Mouse (Mus musculus): ENCODE results near the gene Ciapin1.
A peak's percentile ranks its signal among the peaks of the same experiment; 100 is the strongest.

Ciapin1 gene

DNA sequence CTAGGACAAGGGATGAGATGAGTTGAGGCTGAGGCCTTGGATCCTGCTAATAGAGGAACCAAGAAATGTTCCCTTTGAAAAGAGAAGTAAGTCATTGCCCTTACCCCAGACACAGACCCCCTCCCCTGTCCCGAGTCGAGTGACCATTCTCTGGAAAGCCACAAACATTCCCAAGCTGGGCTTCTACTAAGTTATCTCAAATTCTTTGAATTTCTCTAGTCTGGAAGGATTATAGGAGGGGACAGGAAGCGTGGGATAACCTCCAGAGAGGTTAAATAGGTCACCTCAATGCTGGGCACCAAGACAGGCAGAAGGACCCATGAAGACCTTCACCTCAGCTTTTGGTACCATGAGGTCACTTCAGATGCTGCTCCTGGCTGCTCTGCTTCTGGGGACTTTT is 28.0 kb downstream of the Ciapin1 start, which contains the start of gene Ccl17:
Gene Ccl17, plus strand, starts transcription at position 301 of the 400 bp plus-strand sequence.
- no peak for DNase-seq (ENCODE audit: low spot score in 2 of 2)

DNA sequence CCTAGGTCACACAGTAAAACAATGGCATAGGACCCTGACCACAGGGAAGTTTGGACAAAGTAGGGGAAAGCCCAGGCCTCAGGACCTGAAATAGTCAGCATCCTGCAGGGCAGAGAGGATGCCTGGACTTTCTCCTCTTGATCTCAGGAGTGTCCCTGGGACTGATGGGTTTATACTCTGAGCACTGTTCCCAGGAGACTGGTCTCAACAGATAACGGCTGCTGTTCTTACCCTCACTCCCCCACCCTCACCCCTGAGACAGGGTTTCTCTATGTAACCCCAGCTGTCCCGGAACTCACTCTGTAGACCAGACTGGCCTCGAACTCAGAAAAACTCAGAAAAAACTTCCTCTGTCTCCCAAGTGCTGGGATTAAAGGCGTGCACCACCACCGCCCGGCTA is 29.8 kb downstream of the Ciapin1 start:
- DNase-seq (ENCODE audit: low spot score in 2 of 2), result no peak

DNA sequence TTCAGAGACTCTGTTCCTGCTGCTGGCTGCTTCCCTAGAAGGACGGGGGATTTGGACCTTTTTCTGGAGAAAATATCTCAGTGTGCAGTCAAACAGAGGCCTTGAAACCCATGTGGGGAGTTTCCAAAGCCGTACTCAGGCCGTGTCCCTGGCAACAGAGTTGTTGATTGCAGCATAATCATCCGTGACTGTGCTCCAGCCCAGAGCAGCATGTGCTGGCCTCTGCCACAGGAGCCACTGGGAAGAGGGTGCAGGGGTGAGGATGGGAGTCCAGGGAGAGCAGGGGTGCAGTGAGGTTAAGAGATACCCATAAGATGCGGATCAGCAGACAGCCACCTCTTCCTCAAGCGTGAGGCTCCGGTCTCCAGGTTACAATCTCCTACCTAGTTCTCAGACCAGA is 30.7 kb downstream of the Ciapin1 start:
- no peak for DNase-seq (ENCODE audit: low spot score in 2 of 2)

DNA sequence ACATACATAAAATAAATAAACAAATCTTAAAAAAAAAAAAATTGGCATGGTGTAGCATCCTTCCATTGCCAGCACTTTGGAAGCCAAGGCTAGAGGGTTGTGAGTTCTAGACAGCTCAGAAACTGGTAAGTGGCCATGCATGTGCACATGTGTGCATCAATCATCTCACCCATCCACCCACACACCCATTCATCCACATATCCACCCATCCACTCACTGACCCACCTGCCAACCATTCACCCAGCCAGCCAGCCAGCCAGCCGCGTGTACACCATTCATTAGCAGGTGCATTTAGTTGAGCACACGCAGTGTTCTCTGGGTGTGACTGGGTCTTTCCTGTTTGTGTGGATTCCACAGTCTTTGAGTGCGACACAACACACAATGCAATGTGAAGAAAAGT is 32.3 kb downstream of the Ciapin1 start:
- no peak for DNase-seq (ENCODE audit: low spot score in 2 of 2)

DNA sequence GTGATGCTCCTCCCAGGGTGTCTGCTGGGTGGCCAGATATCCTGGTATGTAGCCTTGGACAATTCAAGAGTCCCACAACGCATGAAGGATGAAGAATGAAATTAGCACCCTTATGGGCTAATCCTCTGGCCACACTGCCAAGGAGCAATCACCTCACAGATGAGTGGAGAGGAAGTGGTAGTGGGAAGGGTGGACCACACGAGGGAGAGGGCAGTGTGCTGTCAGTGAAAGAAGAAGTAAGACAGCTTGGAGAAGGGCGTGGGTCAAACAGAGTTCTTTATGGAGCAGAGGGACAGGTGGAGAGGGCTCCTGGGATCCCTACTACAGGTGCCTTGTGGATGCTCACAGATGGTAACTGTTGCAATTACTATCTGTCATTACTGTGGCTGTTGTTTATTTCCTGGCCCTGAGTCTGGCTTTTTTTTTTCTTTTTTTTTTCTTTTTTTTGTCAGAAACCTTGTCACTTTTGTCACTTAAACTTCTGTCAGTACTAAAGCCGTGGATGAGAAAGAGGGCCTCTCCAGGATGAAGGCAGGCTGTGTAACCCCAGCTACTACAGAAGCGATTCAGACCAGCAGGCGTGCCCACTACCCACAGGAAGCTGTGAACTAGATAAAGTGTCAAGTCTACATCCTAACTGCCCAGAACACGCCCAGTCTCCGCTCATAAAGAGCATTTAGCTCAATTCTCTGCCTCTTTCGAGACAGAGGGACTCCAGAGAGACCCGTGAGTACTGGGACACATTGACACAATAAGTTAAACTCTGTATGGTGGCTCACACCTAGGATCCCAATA is 33.4 kb downstream of the Ciapin1 start:
- peak in 1 of 2 experiments; percentile 30 for DNase-seq (ENCODE audit: low spot score in 2 of 2)

DNA sequence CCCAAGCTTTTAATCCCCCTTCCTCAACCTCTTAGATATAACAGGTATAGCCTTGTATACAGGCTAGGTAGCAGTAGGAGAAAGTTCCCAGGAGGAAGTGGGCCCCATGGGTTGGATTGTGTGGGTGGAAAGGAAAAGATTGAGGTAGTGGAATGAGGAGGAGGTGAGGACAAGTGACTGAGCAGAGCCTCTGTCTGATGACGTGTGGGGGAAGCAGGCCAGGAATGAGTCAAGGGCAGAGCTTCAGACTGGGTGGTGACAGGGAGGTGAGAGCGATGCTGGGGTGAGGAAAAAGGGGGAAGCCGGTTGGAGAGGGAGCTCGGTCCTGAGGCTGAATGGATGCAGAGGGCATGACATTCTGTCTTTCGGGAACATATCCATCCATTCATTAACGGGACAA is 34.6 kb downstream of the Ciapin1 start:
- DNase-seq (ENCODE audit: low spot score in 2 of 2), result no peak

DNA sequence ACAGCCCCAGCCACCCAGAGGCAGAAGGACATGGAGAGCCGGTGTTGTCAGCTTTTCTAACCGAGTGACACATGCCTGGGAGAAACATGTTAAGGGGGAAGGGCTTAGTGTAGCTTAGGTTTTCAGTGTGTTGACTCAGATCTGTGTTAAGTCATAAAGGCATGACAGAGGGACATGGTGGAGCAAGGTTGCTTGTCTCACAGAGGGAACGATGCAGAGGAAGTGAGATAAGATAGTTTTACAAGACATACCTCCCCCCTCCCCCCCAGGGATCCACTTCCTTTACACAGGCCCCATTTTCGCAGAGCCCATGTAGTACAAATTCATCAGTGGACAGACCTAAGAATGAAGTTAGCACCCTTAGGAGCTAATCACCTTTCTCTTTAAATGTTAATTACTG is 35.8 kb downstream of the Ciapin1 start:
- DNase-seq (ENCODE audit: low spot score in 2 of 2), result no peak

DNA sequence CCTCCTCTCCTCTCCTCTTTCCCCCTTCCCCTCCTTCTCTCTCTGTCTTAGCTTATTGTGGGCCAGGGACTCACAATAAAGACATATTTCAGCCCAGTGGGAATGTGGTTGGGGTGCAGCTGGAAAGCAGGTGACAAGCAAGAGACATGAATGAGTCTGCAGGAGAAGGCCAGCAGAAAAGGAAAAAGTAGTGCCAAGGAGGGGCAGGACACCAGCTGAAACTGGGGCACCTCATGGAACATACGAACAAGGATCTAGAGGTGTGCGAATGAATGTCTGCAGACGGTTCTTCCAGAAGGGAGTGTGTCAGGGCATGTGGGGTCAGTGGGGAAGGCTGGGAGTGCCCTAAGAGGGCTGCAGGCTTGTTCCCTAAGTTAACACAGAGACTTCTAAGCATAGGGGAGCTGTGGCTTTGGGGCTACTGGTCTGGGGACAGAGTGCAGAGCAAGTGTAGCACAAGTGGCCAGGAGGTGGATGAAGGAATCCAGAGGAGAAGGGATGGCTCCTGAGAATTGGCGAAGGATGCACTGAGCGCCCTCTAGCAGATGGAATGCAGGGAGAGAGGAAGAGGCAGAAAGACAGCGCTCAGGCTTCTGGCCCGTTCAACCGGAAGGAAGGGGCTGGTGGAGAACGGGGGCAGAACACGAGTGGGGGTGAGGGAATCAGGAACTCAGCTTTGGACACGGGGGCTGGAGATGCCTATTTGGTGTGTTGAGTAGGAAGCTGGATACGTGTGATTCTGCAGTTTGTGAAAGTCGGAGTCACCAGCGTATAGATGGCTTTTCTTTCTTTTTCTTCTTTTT is 36.7 kb downstream of the Ciapin1 start:
- no peak for DNase-seq (ENCODE audit: low spot score in 2 of 2)

DNA sequence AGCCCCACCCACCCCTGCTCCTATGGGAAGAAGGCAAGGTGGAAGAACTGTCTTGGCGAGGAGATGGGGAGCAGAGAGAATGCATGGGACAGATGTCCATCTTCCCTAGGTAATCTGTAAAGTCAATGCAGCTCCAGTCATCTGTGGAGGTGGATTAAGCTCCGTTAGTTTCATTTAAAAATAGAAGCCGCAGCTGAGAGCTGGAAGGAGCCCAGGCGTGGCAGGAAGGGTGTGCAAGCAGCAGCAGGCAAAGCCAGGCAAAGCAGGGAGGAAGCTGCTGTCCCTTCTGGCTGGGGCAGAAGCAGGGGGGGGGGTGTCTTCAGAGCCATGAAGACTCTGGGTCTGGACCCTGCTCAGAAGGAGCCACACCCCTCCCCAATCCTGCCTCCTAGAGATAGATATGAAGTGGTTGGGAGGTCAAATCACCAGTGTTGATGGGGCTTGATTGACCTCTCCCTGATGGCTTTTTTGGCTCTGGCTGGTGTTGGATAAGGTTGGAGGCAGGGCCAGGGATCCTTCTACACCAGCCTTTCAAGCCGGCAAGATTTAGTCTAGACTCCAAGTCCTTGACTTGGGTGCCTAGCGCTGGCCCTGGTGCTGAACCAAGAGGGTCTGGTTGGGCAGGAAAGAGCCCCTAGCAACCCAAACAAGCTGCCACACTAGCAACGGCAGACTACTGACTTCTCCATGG is 37.7 kb downstream of the Ciapin1 start:
- no peak for DNase-seq (ENCODE audit: low spot score in 2 of 2)

DNA sequence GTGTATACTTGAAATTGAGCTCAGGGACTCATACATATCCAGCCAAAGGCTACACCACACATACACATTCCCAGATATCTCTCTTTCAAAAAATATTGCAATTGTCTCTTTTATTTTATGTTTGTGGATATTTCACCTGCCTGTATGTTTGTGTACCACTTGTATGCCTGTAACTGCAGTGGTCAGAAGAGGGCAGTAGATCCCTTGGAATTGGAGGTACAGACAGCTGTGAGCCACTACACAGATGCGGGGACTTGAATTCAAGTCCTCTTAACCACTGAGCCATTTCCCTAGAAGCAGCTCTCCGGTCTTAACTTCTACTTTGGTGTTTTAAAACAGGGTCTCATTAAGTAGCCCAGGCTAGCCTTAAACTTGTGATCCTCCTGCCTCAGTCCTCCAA is 43.4 kb downstream of the Ciapin1 start:
- DNase-seq (ENCODE audit: low spot score in 2 of 2), result no peak

DNA sequence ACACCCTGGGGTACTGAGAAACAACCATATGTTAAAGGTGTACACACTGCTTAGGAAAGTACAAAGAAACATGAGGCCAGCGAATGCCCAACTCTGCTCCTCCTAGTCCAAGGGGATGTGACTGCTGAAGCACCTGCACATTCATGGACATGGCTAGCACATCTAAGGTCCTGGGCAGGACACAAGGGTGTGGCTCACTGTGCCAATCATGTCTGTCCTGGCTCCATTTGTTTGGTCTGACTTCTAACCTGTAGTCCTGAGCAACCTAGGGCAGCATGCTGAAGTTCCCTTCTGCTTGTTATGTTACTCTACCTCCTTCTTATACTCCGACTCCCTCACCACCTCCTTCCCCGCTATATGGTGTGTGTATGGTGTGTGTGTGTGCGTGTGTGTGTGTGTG is 43.8 kb downstream of the Ciapin1 start:
- no peak for DNase-seq (ENCODE audit: low spot score in 2 of 2)

DNA sequence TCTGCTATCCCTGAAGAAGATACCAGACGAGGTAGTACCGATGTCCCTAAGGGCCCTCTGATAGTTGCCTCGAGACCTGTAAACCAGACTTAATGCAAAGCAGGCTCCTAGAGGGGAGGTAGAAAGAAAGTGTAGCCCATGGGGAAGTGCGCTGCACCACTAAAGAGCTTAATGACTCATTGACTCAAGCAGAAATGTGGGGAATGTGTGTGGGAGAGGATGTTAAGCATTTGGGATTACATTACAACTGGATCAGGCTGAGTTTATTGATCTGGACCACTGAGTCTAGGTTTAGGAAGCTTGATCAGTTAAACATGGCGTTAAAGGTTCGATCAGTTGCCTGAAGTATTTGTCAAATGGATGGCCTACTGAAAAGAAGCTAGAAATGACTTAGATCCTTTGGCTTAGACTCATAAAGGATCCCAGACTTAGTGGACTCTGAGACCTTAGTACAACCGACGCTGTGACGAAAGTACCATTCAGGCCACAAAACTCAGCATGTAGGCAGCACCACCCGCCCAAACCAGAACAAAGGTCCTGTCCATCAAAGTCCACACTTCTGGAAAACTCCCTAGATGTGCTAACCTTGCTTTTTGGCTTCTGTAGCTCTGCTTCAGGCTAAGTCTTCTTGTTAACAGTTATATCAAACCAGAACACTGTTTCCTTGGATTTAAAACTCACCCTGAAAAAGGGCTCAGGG is 48.8 kb downstream of the Ciapin1 start:
- no peak for DNase-seq (ENCODE audit: low spot score in 2 of 2)

DNA sequence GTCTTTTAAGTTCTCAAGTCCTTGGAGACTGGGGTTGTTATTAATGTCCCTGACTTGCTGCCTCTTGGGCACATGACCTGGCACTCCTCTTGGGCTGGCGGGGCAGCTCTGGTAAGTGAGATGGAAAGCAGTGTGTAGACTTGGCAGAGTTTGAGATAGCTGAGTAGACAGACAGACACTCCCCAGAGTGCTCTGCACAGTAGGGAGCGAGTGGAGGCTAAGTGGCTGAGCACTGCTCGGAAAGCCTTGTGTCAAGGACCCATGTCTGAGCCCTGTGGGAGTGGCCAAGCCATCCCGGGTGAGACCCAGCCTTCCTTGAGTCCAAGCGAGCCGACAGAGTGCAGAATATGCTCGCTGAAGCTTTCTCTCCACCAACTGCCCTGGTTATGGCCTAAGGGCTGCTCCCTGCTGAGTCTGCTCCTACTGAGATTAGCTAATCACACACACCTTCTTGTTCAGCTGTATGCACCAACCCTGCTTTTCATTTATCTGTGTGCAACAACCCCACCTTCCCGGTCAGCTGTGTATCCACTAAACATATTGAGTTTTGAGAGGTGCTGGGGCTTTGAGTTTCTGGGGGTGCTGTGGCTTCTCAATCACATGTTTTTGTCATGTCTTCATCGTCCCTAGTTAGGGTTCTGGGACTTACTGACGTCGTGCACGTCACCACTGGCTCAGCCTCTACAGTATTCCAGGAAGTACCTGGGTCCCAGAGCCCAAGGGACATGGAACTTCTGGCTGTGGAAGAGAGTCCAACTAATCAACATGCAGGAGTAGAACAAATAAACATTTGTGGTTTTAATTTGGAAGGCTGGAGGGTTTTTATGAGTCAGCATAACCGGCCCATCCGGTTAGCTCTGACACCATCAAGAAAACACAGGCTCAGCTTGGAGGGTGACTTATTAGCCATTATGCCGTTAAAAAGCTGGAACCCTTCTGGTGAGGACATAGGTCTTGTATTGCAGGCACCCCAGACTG is 50.3 kb downstream of the Ciapin1 start:
- DNase-seq (ENCODE audit: low spot score in 2 of 2), result no peak

DNA sequence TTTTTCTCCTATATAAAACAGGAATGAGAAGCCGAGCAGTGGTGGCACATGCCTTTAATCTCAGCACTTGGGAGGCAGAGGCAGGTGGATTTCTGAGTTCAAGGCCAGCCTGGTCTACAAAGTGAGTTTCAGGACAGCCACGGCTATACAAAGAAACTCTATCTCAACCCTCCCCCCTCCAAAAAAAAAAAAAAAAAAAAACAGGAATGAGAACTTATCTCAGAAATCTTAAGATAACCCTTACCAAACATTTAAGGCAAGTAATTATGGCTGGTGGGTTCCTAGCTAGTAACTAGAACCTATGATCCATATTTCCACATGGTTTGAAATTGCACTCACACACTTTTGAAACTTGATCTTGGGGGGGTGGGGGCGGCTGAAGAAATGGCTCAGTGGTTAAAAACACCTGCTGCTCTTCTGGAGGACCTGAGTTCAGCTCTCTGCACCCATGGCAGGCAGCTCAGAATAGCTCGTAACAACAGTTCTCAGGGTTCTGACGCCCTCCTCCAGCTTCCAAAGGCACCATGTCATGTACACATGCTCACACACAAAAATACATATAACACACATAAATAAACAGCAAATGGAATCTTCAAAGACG is 52.1 kb downstream of the Ciapin1 start:
- DNase-seq (ENCODE audit: low spot score in 2 of 2), result no peak

DNA sequence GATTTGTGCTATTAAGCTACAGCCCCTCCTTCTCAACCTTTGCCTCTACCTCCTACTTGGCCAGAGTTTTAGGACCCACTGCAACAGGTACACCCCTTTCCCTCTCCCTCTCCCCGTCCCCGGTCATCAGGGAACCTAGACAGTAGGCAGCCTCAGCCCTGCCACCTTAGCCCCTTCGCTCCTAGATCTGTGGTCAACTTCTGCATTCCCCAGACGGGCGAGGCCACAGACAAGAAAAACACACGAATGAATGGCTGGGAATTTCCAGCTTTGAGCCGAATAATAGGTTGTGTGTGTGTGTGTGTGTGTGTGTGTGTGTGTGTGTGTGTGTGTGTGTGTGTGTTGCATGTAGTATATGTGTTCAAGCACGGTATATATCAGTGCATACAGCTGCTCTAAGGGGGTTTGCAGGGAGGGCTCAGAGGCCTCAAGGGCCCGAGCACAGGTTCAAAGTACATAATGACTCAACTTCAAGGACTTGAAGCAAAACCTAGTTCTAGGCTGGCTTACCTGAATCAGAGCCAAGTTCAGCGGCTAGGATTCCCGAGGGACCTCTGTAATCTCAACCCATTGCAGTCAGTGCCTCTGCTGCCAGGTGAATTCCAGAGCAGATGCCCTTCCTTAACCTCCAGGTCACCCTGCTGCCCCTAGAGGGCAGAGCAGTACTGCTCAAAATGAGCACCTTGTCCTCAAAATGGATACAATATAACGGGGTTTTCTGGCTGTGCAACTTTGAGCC is 52.7 kb downstream of the Ciapin1 start:
- peak; percentile 16 to 51 for DNase-seq (ENCODE audit: low spot score in 2 of 2)

DNA sequence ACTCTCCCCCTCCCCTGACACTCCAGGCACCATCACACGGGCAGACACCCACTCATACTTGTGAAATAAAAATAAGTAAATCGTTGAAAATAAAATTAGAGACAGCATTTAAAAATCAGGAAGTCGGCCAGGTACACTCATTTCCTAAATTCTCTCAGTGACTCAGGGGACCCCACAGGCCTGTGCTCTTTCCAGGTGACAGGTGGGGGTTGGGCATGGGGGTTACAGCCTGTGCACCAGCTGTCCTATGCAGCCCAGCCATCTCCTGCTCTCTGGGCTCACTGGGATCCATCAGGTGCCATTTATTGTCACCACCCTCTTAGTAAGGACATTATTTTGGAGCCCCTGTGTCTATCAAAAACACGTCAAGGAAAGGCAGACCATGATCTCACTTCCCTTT is 54.3 kb downstream of the Ciapin1 start:
- DNase-seq (ENCODE audit: low spot score in 2 of 2), result no peak

DNA sequence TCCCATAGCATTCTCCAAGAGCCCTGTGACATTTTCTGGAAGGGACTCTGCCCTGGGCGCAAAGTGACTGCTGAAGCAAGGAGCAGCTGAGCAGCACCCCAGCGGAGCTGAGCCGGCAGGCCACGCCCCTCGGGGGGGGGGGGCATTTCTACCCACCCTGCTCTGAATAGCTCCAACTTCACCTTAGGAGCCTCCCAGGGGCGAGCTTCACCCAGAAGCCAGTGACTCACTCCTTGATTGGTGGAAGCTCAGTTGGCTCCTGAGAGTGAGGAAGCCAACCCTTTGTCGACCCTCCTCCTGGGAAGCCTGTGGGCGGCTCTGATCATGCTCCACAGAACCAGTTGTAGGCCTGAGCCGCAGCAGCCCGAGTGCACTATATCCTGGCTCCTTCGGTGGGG is 56.3 kb downstream of the Ciapin1 start:
- DNase-seq (ENCODE audit: low spot score in 2 of 2), result no peak

DNA sequence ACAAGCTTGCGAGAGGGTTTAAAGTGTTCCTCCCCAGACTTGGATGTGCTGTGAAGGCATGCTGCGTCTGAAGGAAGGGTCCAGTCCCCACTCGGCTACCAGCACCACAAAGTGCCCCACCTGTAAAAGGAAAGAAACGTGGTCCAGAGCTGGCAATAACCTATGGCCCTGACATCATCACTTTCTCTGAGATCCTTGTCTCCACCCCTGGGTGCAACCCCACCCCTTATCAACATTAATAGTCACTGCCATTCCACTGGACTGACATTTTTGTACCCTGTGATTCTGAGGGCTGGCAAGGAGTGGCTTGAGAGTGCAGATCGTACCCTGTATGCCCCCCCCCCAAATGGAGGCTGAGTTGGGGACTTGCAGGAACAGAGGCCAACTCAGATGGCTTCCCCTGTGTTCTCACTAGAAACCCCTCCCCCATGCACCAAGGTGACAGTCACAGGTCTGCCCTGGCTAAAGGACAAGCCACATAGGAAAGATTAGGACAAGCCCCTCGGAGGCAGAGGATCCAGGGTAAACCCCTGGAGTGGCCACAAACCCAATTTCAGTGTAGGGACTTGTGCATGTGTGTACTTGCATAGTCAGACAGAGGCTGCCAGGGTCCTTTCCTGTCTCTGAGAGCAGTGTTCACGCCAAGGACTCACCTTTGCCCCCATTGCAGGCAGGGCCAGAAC is 56.9 kb downstream of the Ciapin1 start:
- DNase-seq (ENCODE audit: low spot score in 2 of 2), result no peak
